Mouse (Mus musculus): ENCODE data around the gene Dgki. TPM values are rescaled to one million over a fixed set of nuclear protein-coding genes. Genes with fewer than 3 reads are reported as not detected.

Gene Dgki
- polyA plus RNA-seq, 1 experiment from 2014 or later = 7.0 TPM

DNA sequence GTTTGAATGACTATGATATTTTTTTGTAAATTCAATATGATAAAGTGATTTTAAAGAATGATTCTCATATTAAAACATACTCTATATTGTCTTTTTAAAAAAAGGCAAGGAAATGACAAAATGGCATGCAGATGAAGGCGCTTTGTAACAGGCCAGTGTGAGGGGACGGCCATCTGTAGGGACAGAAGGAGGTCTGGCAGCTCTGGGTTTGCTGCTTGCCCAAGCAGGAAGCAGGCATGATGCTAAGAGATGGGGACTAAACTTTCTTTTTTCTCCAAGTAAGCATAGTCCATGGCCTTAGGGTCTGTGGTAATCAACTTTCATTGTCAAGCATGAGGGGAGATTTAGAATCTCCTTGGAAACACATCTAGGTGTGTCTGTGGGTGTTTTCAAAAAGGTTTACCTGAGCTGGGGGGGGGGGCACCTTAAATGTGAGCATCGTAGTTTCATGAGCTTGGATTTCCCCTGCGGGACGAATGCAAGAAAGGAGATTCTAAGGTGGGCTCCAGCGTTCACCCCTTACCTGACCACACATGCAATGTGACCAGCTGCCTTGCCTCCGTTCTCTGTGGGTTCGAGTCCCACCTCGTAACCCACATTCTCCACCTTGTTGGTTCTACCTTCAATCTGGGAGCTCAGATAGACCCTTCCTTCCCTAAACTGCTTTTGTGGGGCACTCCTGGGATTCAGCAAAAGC lies 26.1 kb upstream of the Dgki start:
- Histone ChIP-seq H3K9me3 (no peaks in the 10 kb centered on the region), H3K4me1 (replicated peaks) (peaks cover 44% of the 10 kb centered on the region), H3K9ac (no peak overlapping the region), H3K36me3 (no peaks in the 10 kb centered on the region), H3K4me2 (no peak overlapping the region), H3K4me3 (no peak overlapping the region), H3K27ac (replicated peaks) (0 out of 2 replicates have a peak overlapping the region, but pooled peaks have one; percentile 22), H3K27me3 (no peaks in the 10 kb centered on the region)
- WGBS = 90% methylated on average over 9 of the region's 9 CpGs
- no peak for ATAC-seq (ENCODE audit: low FRiP score, low read depth)

DNA sequence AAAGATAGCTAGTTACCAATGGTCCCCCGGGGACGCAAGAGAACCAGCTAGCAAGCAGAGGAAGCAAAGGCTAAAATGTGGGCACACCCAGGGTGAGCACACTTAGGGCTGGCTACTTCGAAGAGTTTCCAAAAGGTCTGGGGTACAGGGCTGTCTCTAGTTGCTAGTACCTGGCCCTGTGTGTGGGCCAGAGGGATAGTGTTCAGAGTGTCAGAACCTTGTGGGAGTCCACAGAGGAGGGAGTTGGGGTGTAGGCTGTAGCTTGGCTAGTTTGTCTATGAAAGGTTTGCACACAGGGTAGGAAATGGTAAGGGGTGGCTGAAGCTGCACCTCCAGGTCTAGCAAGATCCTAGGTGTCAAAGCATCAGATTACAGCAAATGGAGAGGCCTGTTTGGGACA lies 25.1 kb upstream of the Dgki start:
- no peak for ATAC-seq (ENCODE audit: low FRiP score, low read depth)
- Histone ChIP-seq H3K4me3 (no peak overlapping the region), H3K27me3 (no peaks in the 10 kb centered on the region), H3K4me1 (replicated peaks) (peaks cover 37% of the 10 kb centered on the region), H3K27ac (replicated peaks) (no peak overlapping the region), H3K36me3 (no peaks in the 10 kb centered on the region), H3K9ac (no peak overlapping the region), H3K9me3 (no peaks in the 10 kb centered on the region), H3K4me2 (no peak overlapping the region)
- 90% methylated on average over 3 of the region's 3 CpGs for WGBS

- Histone ChIP-seq H3K4me1 (replicated peaks) (peaks cover 13% of the 10 kb centered on the region), H3K27me3 (no peaks in the 10 kb centered on the region), H3K27ac (replicated peaks) (no peak overlapping the region), H3K36me3 (no peaks in the 10 kb centered on the region), H3K9me3 (no peaks in the 10 kb centered on the region), H3K4me3 (no peak overlapping the region), H3K4me2 (no peak overlapping the region), H3K9ac (no peak overlapping the region)
- ATAC-seq (ENCODE audit: low FRiP score, low read depth) = no peak
- 94% methylated on average over 7 of the region's 7 CpGs for WGBS
Measured at GRCm38 (mm10) chr6:37322641-37323040, 22.7 kb upstream of the Dgki start.

GRCm38 (mm10) chr6:37322088-37322487 lies 22.1 kb upstream of the Dgki start:
- H3K9ac ChIP-seq = no peak overlapping the region
- no peak overlapping the region for H3K4me3 ChIP-seq
- no peak overlapping the region for H3K4me2 ChIP-seq
- 93% methylated on average over 9 of the region's 9 CpGs for WGBS
- no peaks in the 10 kb centered on the region for H3K36me3 ChIP-seq
- no peak for ATAC-seq (ENCODE audit: low FRiP score, low read depth)
- peaks cover 9% of the 10 kb centered on the region for H3K4me1 ChIP-seq (replicated peaks)
- no peaks in the 10 kb centered on the region for H3K9me3 ChIP-seq
- H3K27ac ChIP-seq (replicated peaks) = no peak overlapping the region
- H3K27me3 ChIP-seq = no peaks in the 10 kb centered on the region

DNA sequence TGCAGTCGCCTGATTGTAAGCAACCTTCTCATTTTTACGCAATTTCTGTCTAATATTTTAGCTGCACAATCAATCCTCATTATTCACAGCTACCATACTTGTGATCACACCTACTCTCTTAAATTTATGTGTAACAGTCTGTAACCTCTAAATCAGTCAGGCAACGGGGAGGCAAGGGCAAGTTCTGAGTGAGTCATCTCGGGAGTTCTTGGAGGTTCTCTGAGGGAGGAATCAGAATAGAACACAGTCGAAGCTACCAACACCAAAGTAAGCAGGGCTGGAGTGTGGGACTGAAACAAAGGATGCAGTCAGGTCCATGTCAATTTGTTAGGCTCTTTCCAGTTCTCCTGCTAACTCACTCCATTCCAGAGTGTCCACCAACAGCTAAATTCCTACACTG lies 17.9 kb upstream of the Dgki start:
- no peak overlapping the region for H3K4me2 ChIP-seq
- 80% methylated on average over 5 of the region's 5 CpGs for WGBS
- no peak for ATAC-seq (ENCODE audit: low FRiP score, low read depth)
- H3K4me1 ChIP-seq (replicated peaks) = no peaks in the 10 kb centered on the region
- no peaks in the 10 kb centered on the region for H3K36me3 ChIP-seq
- no peak overlapping the region for H3K27ac ChIP-seq (replicated peaks)
- H3K9me3 ChIP-seq = no peaks in the 10 kb centered on the region
- no peak overlapping the region for H3K4me3 ChIP-seq
- H3K9ac ChIP-seq = no peak overlapping the region
- H3K27me3 ChIP-seq = no peaks in the 10 kb centered on the region

GRCm38 (mm10) chr6:37315440-37315839 lies 15.5 kb upstream of the Dgki start:
- Histone ChIP-seq H3K4me3 (no peak overlapping the region), H3K36me3 (no peaks in the 10 kb centered on the region), H3K4me1 (replicated peaks) (no peaks in the 10 kb centered on the region), H3K27me3 (no peaks in the 10 kb centered on the region), H3K4me2 (no peak overlapping the region), H3K9ac (no peak overlapping the region), H3K27ac (replicated peaks) (no peak overlapping the region), H3K9me3 (no peaks in the 10 kb centered on the region)
- ATAC-seq (ENCODE audit: low FRiP score, low read depth) = no peak

DNA sequence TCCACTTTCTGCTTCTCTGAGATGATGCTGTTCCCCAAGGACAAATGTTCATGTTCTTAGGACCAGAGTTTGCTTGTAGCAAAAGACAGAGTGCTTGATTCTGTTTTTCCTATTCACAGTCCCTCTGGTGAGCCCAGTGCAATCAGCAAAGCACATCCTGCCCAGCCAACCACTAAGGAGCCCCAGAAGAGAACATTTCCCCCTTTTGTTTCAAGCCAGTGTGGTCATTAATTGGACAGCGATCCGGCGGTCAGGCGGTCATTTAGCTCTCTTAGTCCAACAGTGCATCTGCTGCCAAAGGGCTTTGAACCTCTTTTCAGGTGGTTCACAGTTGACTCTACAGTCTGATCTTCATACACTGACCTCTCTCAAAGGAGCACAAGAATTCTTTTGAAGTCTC lies 10.6 kb upstream of the Dgki start:
- Histone ChIP-seq H3K27me3 (no peaks in the 10 kb centered on the region), H3K4me1 (replicated peaks) (no peaks in the 10 kb centered on the region), H3K9me3 (no peaks in the 10 kb centered on the region), H3K4me2 (no peak overlapping the region), H3K9ac (no peak overlapping the region), H3K36me3 (no peaks in the 10 kb centered on the region), H3K27ac (replicated peaks) (no peak overlapping the region), H3K4me3 (no peak overlapping the region)
- 77% methylated on average over 4 of the region's 4 CpGs for WGBS
- ATAC-seq (ENCODE audit: low FRiP score, low read depth) = no peak

- Histone ChIP-seq H3K9ac (no peak overlapping the region), H3K4me3 (no peak overlapping the region), H3K27me3 (no peaks in the 10 kb centered on the region), H3K4me1 (replicated peaks) (no peaks in the 10 kb centered on the region), H3K36me3 (no peaks in the 10 kb centered on the region), H3K27ac (replicated peaks) (no peak overlapping the region), H3K4me2 (no peak overlapping the region), H3K9me3 (no peaks in the 10 kb centered on the region)
- no peak for ATAC-seq (ENCODE audit: low FRiP score, low read depth)
- 88% methylated on average over 1 of the region's 1 CpGs for WGBS
Measured at GRCm38 (mm10) chr6:37306616-37307015, 6.6 kb upstream of the Dgki start.

DNA sequence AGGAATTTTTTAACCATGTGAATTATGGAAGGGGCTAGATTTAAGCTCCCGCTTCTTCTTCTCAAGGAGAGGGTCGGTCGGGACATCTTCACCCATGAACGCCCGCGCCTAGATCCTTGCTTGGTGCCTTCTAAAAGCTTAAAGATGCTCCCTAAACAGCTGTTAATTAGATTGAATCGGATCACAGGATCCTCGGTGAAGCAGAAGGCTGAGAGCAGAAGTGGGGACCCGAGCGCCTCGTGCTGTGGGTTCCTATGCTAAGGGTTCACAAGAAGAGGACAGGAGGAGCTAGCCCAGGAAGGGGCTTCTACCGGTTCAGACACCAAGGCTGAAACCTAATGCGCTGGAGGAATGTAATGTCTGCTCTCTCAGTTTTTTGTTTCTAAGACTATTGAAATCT lies 508 bp upstream of the Dgki start:
- ATAC-seq (ENCODE audit: low FRiP score, low read depth) = no peak
- Histone ChIP-seq H3K4me2 (peak overlapping the region; percentile 72), H3K27ac (replicated peaks) (peak overlapping the region; percentile 89), H3K9ac (peak overlapping the region; percentile 91), H3K36me3 (no peaks in the 10 kb centered on the region), H3K9me3 (no peaks in the 10 kb centered on the region), H3K4me1 (replicated peaks) (peaks cover 35% of the 10 kb centered on the region), H3K27me3 (no peaks in the 10 kb centered on the region), H3K4me3 (peak overlapping the region; percentile 93)
- WGBS = 7% methylated on average over 13 of the region's 13 CpGs

DNA sequence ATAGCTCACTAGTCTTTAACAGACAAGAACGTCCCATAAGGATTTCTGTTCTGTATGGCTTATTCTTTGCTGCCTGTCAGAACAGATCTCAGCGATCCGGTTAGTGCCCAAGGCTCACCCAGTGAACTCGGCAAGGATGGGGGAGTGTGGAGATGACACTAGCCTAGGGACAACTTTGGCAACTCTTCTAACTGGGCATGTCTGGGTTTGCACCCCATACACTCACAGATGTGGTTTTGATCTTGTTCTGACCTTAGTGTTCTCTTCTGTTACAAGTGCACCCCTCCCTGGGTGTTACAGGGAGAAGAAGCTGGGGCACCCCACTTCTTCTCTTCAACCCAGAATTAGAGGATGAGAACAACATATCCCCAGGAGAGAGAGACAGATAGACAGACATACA lies 1.0 kb downstream of the Dgki start:
- no peaks in the 10 kb centered on the region for H3K36me3 ChIP-seq

DNA sequence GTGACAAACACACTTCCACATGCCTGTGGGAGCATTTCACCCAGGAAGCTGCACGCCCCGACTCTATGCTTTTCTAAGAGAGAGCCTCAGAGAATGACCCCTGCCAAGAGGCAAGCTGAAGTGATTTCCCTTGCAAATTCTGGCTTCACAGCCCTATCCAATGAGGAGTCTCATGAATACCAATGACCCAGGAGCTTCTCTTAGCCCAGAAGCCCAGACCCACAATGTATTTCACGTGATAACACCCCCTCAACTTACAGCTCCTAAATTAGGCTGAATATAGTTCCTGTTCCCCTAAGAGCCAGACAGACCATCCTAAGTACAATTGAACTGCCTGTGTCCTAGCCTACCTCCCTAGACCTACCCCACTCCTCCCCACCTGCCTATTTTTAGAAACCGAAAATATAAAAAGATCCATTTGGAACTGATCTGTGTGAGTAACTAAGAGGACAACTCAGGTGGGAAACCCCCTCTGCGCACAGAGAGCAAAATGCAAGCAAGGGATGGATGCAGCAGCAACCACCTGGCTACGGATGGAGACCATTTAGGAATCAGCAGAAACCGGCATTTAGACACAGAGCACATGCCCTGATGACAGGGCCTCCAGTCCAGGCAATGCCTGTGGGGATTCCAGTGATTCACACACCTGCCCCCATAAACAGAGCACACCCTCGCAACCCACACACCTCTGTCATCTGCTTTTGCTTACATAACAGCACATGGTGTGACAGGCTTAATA lies 2.1 kb downstream of the Dgki start:
- Histone ChIP-seq H3K36me3 (no peaks in the 10 kb centered on the region), H3K4me1 (replicated peaks) (peaks cover 44% of the 10 kb centered on the region), H3K4me2 (peak overlapping the region; percentile 72), H3K9ac (peak overlapping the region; percentile 15; the same call in 1 of the 2 replicates), H3K27me3 (no peaks in the 10 kb centered on the region), H3K4me3 (peak overlapping the region; percentile 93), H3K9me3 (no peaks in the 10 kb centered on the region), H3K27ac (replicated peaks) (peak overlapping the region; percentile 43; the same call in 1 of the 2 replicates)
- no peak for ATAC-seq (ENCODE audit: low FRiP score, low read depth)
- 31% methylated on average over 8 of the region's 8 CpGs for WGBS

More for the DNA sequence above, 1.0 kb downstream of the Dgki start:
- WGBS = 27% methylated on average over 4 of the region's 4 CpGs
- H3K27me3 ChIP-seq = no peaks in the 10 kb centered on the region
- no peak overlapping the region for H3K27ac ChIP-seq (replicated peaks)
- H3K4me1 ChIP-seq (replicated peaks) = peaks cover 35% of the 10 kb centered on the region
- peak overlapping the region; percentile 72 for H3K4me2 ChIP-seq
- ATAC-seq (ENCODE audit: low FRiP score, low read depth) = no peak
- no peaks in the 10 kb centered on the region for H3K9me3 ChIP-seq
- peak overlapping the region; percentile 93 for H3K4me3 ChIP-seq
- H3K9ac ChIP-seq = peak overlapping the region; percentile 91

DNA sequence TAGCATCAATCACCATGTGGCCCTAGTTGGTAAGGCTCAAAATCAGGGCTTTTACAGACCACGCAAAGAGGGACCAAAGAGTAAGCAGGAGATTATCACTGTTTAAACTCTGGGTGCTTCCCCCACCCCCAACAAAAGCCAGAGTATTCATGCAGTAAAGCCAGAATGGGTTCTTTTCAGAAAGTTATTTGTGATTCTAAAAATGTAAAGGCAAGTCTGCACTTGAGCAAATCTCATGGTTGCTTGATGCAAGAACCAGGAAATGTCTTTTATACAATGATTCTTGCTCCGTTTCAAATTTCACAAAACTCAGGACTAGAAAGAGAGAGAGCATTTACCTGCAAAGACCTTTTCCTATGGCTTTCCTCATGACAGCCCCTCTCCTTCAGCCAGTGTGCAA lies 7.9 kb downstream of the Dgki start:
- Histone ChIP-seq H3K27ac (replicated peaks) (no peak overlapping the region), H3K4me2 (no peak overlapping the region), H3K36me3 (no peaks in the 10 kb centered on the region), H3K4me1 (replicated peaks) (peaks cover 26% of the 10 kb centered on the region), H3K9ac (no peak overlapping the region), H3K27me3 (no peaks in the 10 kb centered on the region), H3K4me3 (no peak overlapping the region), H3K9me3 (no peaks in the 10 kb centered on the region)
- 89% methylated on average over 2 of the region's 2 CpGs for WGBS
- ATAC-seq (ENCODE audit: low FRiP score, low read depth) = no peak

Data from hindbrain, embryonic 15.5 days (tissue).